7 mouse cellular contexts compared by ENCODE assay signal in the genomic region with DNA sequence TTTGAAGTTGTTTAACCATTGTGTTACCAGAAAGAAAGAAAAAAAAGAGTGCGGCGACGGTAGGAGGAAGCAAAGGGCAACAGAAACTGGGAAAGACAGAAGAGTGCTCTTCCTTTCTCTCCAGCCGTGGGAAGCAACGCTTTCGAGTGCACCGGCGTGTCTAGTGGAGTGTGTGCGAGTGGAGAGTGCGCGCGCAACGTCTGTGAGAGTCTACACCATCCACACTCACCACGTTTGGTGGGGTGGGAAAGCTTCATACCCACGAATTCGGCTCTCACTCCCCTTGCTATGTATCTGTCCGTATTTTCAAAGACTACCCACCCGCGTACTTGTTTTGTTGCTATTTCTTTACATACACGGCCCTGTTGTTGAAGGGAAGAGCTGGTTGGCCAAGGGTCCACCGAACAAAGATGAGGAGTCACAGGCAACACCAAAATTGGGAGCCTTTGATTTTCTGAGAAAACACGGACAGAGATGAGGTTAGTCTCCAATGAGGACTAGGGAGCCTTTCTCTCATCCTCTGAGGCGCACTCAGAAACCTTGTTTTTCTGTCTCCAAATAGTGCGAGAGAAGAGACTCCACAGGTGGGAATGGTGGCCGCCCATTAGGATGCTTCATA. TPM values are rescaled to one million over a fixed set of nuclear protein-coding genes. Genes with fewer than 3 reads are reported as not detected.
A peak's percentile ranks its signal among the peaks of the same experiment; 100 is the strongest.
DNase-seq lines count a peak whose midpoint lies in the region; ATAC-seq and TF ChIP-seq lines count a peak whose summit lies in the region.

No protein-coding gene starts in this region.

- WGBS in lung, embryonic 14.5 days = 2% methylated on average over 25 of the region's 25 CpGs
- WGBS in embryonic facial prominence, embryonic 15.5 days = 1% methylated on average over 25 of the region's 25 CpGs
- 2% methylated on average over 25 of the region's 25 CpGs for WGBS in limb, embryonic 12.5 days
- WGBS in thymus, adult 2 months = 10% methylated on average over 25 of the region's 25 CpGs

- TF ChIP-seq CTCF in lung, embryonic 14.5 days (IDR thresholded peaks at IDR 0.05; ENCODE audit: low read depth) = no peak
- TF ChIP-seq CTCF in thymus, adult 2 months (IDR thresholded peaks at IDR 0.05; ENCODE audit: borderline replicate concordance, control insufficient read depth, extremely low read depth, insufficient read depth, low read length, poor library complexity) = no peak

- no peak for TF ChIP-seq POLR2A in thymus, adult 2 months (IDR thresholded peaks at IDR 0.05; ENCODE audit: control insufficient read depth, extremely low read depth, insufficient read depth, low read length, poor library complexity)

- H3K27me3 ChIP-seq in lung, embryonic 14.5 days (ENCODE audit: insufficient read depth, low read length) = peaks cover 79% of the 10 kb centered on the region
- peaks cover 83% of the 10 kb centered on the region for H3K27me3 ChIP-seq in embryonic facial prominence, embryonic 15.5 days
- peaks cover 98% of the 10 kb centered on the region for H3K27me3 ChIP-seq in limb, embryonic 12.5 days
- peaks cover 29% of the 10 kb centered on the region for H3K27me3 ChIP-seq in thymus, adult 2 months (ENCODE audit: control insufficient read depth, insufficient read depth, low read length)

- no peaks in the 10 kb centered on the region for H3K36me3 ChIP-seq in lung, embryonic 14.5 days (ENCODE audit: insufficient read depth)
- no peaks in the 10 kb centered on the region for H3K36me3 ChIP-seq in embryonic facial prominence, embryonic 15.5 days
- no peaks in the 10 kb centered on the region for H3K36me3 ChIP-seq in limb, embryonic 12.5 days
- H3K36me3 ChIP-seq in thymus, adult 2 months (ENCODE audit: control insufficient read depth, insufficient read depth, low read length) = no peaks in the 10 kb centered on the region

- peak overlapping the region; percentile 16 for H3K4me2 ChIP-seq in lung, embryonic 14.5 days
- H3K4me2 ChIP-seq in embryonic facial prominence, embryonic 15.5 days (replicated peaks) = peak overlapping the region; percentile 44
- no peak overlapping the region; the same call in 1 of the 2 replicates for H3K4me2 ChIP-seq in limb, embryonic 12.5 days

- DNase-seq in lung, embryonic 14.5 days = no peak
- DNase-seq in lung, postnatal 36 days = no peak
- peak; percentile 56 for DNase-seq in retina, postnatal 1 day
- DNase-seq in thymus, adult 2 months = no peak

- no peaks in the 10 kb centered on the region for H3K4me1 ChIP-seq in lung, embryonic 14.5 days (ENCODE audit: insufficient read depth)
- peaks cover 35% of the 10 kb centered on the region for H3K4me1 ChIP-seq in embryonic facial prominence, embryonic 15.5 days
- H3K4me1 ChIP-seq in limb, embryonic 12.5 days (replicated peaks) = peaks cover 20% of the 10 kb centered on the region
- H3K4me1 ChIP-seq in thymus, adult 2 months (replicated peaks; ENCODE audit: control insufficient read depth, insufficient read depth, low read length) = no peaks in the 10 kb centered on the region

- H3K27ac ChIP-seq in lung, embryonic 14.5 days (ENCODE audit: low read depth) = no peak overlapping the region
- H3K27ac ChIP-seq in embryonic facial prominence, embryonic 15.5 days (replicated peaks) = no peak overlapping the region
- H3K27ac ChIP-seq in limb, embryonic 12.5 days = no peak overlapping the region
- H3K27ac ChIP-seq in thymus, adult 2 months (ENCODE audit: control insufficient read depth, insufficient read depth, low read length) = no peak overlapping the region

- H3K4me3 ChIP-seq in lung, embryonic 14.5 days (ENCODE audit: low read depth, low read length) = peak overlapping the region; percentile 8; the same call in 1 of the 2 replicates
- H3K4me3 ChIP-seq in embryonic facial prominence, embryonic 15.5 days (replicated peaks) = peak overlapping the region; percentile 27
- 0 out of 2 replicates have a peak overlapping the region, but pooled peaks have one; percentile 6 for H3K4me3 ChIP-seq in limb, embryonic 12.5 days (replicated peaks)
- no peak overlapping the region for H3K4me3 ChIP-seq in thymus, adult 2 months (ENCODE audit: control insufficient read depth, insufficient read depth, low read length)

- ATAC-seq in lung, embryonic 14.5 days (ENCODE audit: insufficient read depth) = no peak
- ATAC-seq in embryonic facial prominence, embryonic 15.5 days (ENCODE audit: insufficient number of reproducible peaks, low FRiP score, low TSS enrichment, low read depth) = no peak
- no peak for ATAC-seq in limb, embryonic 12.5 days (ENCODE audit: insufficient number of reproducible peaks, insufficient read depth, low FRiP score, low TSS enrichment, low read depth)
- ATAC-seq in megakaryocyte-erythroid progenitor cell, adult 5-6 weeks (replicated peaks; ENCODE audit: low FRiP score, low TSS enrichment, poor library complexity, severe bottlenecking) = no peak

- no peak overlapping the region for H3K9ac ChIP-seq in lung, embryonic 14.5 days
- H3K9ac ChIP-seq in embryonic facial prominence, embryonic 15.5 days = no peak overlapping the region
- H3K9ac ChIP-seq in limb, embryonic 12.5 days (replicated peaks) = no peak overlapping the region

- H3K9me3 ChIP-seq in lung, embryonic 14.5 days (ENCODE audit: low read depth, low read length) = no peaks in the 10 kb centered on the region
- no peaks in the 10 kb centered on the region; the same call in 1 of the 2 replicates for H3K9me3 ChIP-seq in embryonic facial prominence, embryonic 15.5 days (replicated peaks)
- peaks cover 5% of the 10 kb centered on the region; the same call in 1 of the 2 replicates for H3K9me3 ChIP-seq in limb, embryonic 12.5 days

RNA-seq across cellular contexts. Expression of a gene that starts 0.8 kb away (rescaled TPM):
- polyA plus RNA-seq in lung, embryonic 14.5 days (2014; fragmentation: Nextera tagmentation; extraction: Ambion mirVana) = not detected in 2 replicates
- polyA plus RNA-seq in embryonic facial prominence, embryonic 15.5 days (2015; fragmentation: Nextera tagmentation; extraction: Ambion mirVana) = not detected in 2 replicates
- polyA plus RNA-seq in limb, embryonic 12.5 days (2016; fragmentation: Nextera tagmentation; extraction: Ambion mirVana) = not detected in 2 replicates
- total RNA-seq in megakaryocyte-erythroid progenitor cell, adult 5-6 weeks (2014; fragmentation: Nextera tagmentation) = not detected in 2 replicates
- not detected in 2 replicates for total RNA-seq in megakaryocyte-erythroid progenitor cell, adult 5-6 weeks (2017)
- not detected in 2 replicates for polyA plus RNA-seq in thymus, adult 2 months (2012; rRNA removed)
